ENCODE assay signal across 14 mouse cellular contexts in genomic region chr19:20549409-20549808, GRCm38 (mm10). TPM values are rescaled to one million over a fixed set of nuclear protein-coding genes. Genes with fewer than 3 reads are reported as not detected.
"Had no signal": no experiment of that assay in that cellular context is flagged by ENCODE, and none has a peak within 500 bp of the region (broad histone marks: within the 10 kb centered on the region; RNA-seq: fewer than 3 reads in every experiment).

No protein-coding gene starts in this region.

- H3K27me3 ChIP-seq: limb, embryonic 12.5 days; liver, embryonic 13.5 days; lung, embryonic 15.5 days; megakaryocyte, embryonic 14.5 days; midbrain, embryonic 12.5 days; neural tube, embryonic 12.5 days had no signal

- H3K27ac ChIP-seq: limb, embryonic 12.5 days; liver, embryonic 13.5 days; lung, embryonic 15.5 days; macrophage; midbrain, embryonic 12.5 days; neural tube, embryonic 12.5 days had no signal

- H3K36me3 ChIP-seq: limb, embryonic 12.5 days; liver, embryonic 13.5 days; lung, embryonic 15.5 days; midbrain, embryonic 12.5 days; neural tube, embryonic 12.5 days had no signal

- H3K9ac ChIP-seq: limb, embryonic 12.5 days; liver, embryonic 13.5 days; liver, postnatal 0 days; lung, embryonic 15.5 days; midbrain, embryonic 12.5 days; neural tube, embryonic 12.5 days had no signal

- H3K9me3 ChIP-seq: limb, embryonic 12.5 days; liver, embryonic 13.5 days; lung, embryonic 15.5 days; megakaryocyte, embryonic 14.5 days; midbrain, embryonic 12.5 days; neural tube, embryonic 12.5 days had no signal

- H3K4me3 ChIP-seq: limb, embryonic 12.5 days; liver, embryonic 13.5 days; lung, embryonic 15.5 days; megakaryocyte, embryonic 14.5 days; midbrain, embryonic 12.5 days; neural tube, embryonic 12.5 days had no signal

- H3K4me1 ChIP-seq: limb, embryonic 12.5 days; liver, embryonic 13.5 days; lung, embryonic 15.5 days; megakaryocyte, embryonic 14.5 days; midbrain, embryonic 12.5 days; neural tube, embryonic 12.5 days had no signal

- DNase-seq: kidney, postnatal 25 days; liver; liver, embryonic 13.5 days; liver, postnatal 0 days; lung, postnatal 14 days; spleen, adult 18-20 months; thymus, adult 2 months; thymus, postnatal 25 days had no signal

- ATAC-seq: liver, postnatal 0 days had no signal

- H3K4me2 ChIP-seq: limb, embryonic 12.5 days; liver, embryonic 13.5 days; lung, embryonic 15.5 days; midbrain, embryonic 12.5 days; neural tube, embryonic 12.5 days had no signal

RNA-seq across cellular contexts. Expression of gene Aldh1a1, which starts 56.9 kb away (rescaled TPM):
- polyA plus RNA-seq: limb, embryonic 12.5 days had no signal
